Mouse (Mus musculus): ENCODE data around the gene Nme7.

- TF ChIP-seq EP300 (IDR thresholded peaks at IDR 0.05; ENCODE audit: low read depth) (no peak), CTCF (IDR thresholded peaks at IDR 0.05; ENCODE audit: low read depth) (no peak)
Measured at GRCm38 (mm10) chr1:164320731-164321130, 16.8 kb downstream of the Nme7 start.
